Mouse (Mus musculus) stomach, postnatal 0 days (tissue): ENCODE data around the gene Ddx11. TPM values are rescaled to one million over a fixed set of nuclear protein-coding genes. Genes with fewer than 3 reads are reported as not detected.

Experiments used
- ATAC-seq: fragments of 200-750 bp; cut with Nextera tagmentation; 2 replicates; pipeline ENCODE4 v1.8.0; 2017; ENCODE audit not compliant: low FRiP score, low TSS enrichment
- DNase-seq: peaks from one replicate; pipeline ENCODE4 v3.0.0-alpha.2; 2016; ENCODE audit warnings: low spot score
- H3K27ac ChIP-seq: fragments of 300-500 bp; sonication (generic); replicated peaks from 2 replicates; pipeline ENCODE4 v1.5.1; 2014; ENCODE audit warnings: mild to moderate bottlenecking, control low read depth
- H3K27me3 ChIP-seq: fragments of 300-500 bp; sonication (generic); 2 replicates; pipeline ENCODE4 v1.6.1; 2014; ENCODE audit warnings: low read length; ENCODE audit not compliant: control insufficient read depth, insufficient read depth
- H3K36me3 ChIP-seq: fragments of 300-500 bp; sonication (generic); 2 replicates; pipeline ENCODE4 v1.6.1; 2014; ENCODE audit warnings: low read length, mixed read lengths; ENCODE audit not compliant: control insufficient read depth, insufficient read depth
- H3K4me1 ChIP-seq: fragments of 300-500 bp; sonication (generic); replicated peaks from 2 replicates; pipeline ENCODE4 v1.6.1; 2014; ENCODE audit warnings: antibody characterized with exemption; ENCODE audit not compliant: control insufficient read depth, insufficient read depth
- H3K4me2 ChIP-seq: fragments of 300-500 bp; sonication (generic); replicated peaks from 2 replicates; pipeline ENCODE4 v1.6.1; 2014; ENCODE audit warnings: low read depth, mild to moderate bottlenecking, control low read depth, moderate library complexity
- H3K4me3 ChIP-seq: fragments of 300-500 bp; sonication (generic); 2 replicates; pipeline ENCODE4 v1.5.1; 2014; ENCODE audit warnings: low read depth, low read length, control low read depth
- H3K9ac ChIP-seq: fragments of 300-500 bp; sonication (generic); 2 replicates; pipeline ENCODE4 v1.6.1; 2014; ENCODE audit warnings: mild to moderate bottlenecking, low read length, control low read depth, mixed read lengths
- H3K9me3 ChIP-seq: fragments of 300-500 bp; sonication (generic); 2 replicates; pipeline ENCODE4 v1.6.1; 2016; ENCODE audit warnings: low read length; ENCODE audit not compliant: control insufficient read depth
- CTCF ChIP-seq: IDR thresholded peaks from 2 replicates; pipeline ENCODE4 v1.5.1; 2016; ENCODE audit warnings: antibody characterized with exemption, low read depth, mild to moderate bottlenecking, moderate library complexity
- EP300 ChIP-seq: optimal IDR thresholded peaks from 2 replicates; pipeline ENCODE3; 2016; ENCODE audit warnings: antibody characterized with exemption
- WGBS: fragments of 180-500 bp; shearing (Covaris S2); extraction: QIAGEN DNeasy Blood & Tissue Kit; methylation state at CpG from one replicate; pipeline ENCODE4 v1.1.7; 2014; 5-methylcytosine and 5-hydroxymethylcytosine counted together
- polyA plus RNA-seq: library from polyadenylated mRNA; unstranded; fragments of >200 nt; fragmentation: Nextera tagmentation; extraction: Ambion mirVana; gene quantifications from 2 replicates; pipeline ENCODE4 v1.2.1, GENCODE M21; 2015

Gene Ddx11
- polyA plus RNA-seq, 1 experiment from 2014 or later = 2.9 TPM

DNA sequence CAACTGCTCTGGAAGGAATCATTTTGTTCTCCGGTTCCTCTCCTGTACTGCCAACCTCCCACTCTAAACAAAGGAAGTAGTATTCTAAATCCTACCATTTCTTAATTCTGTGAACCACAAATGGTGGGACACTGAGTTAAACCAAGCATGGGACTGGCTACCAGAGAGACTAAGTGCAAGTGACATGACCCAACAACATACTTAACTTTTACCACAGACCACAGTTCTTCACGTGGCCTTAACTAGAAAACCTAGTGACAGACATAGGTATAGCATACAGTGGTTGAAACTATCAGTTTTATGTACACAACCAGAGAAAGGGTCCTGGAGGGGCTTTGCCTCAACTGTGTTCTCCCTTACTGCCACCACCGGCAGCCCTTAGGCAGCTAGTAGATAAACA lies 30.7 kb upstream of the Ddx11 start:
- no peak for ATAC-seq
- no peak for TF ChIP-seq CTCF
- TF ChIP-seq EP300 = no peak
- Histone ChIP-seq H3K27me3 (no peaks in the 10 kb centered on the region), H3K4me2 (no peak overlapping the region), H3K4me3 (no peak overlapping the region), H3K36me3 (0 out of 2 replicates have a peak, but pooled peaks cover 3% of the 10 kb centered on the region), H3K9me3 (no peaks in the 10 kb centered on the region), H3K9ac (no peak overlapping the region), H3K4me1 (no peaks in the 10 kb centered on the region), H3K27ac (peak overlapping the region; percentile 30; the same call in 1 of the 2 replicates)
- no peak for DNase-seq
- 58% methylated on average over 3 of the region's 3 CpGs for WGBS

DNA sequence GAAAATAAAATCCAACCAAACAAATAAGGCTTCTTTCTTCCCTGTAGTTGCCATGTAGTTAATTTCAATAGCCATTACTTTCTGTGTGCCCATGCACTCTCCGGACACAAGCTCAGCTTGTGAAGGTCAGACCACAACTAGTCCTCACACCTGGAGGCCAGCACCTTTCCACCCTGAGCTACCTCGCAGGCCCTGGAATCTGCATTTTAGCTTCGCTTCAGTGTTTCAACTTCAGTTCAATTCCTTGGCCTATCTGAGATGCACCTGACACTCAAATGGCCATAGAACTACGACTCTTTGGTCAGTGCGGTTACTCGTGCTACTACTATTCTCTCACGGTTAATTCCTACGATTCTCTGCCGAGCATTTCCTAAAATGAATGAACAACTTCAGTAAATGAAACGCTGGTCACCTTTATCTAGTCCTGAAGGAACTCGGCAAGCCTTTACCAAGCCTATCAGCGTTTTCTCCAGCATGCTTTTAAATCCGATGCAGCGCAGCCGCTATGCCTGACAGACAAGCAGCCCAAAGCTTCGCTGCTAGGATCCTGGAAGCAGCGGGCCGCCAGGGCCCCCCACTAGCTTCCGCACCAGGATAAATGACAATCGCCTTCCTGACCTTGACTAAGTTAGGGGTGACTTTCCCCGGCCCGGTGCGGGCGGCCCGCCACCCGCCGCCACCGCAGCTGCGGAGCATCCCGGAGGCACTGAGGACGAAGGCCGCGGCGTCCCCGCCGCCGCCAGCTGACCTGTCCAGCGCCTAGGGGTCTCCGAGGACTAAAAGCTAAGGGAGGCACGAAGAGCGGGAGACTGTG lies 22.5 kb upstream of the Ddx11 start:
- Histone ChIP-seq H3K27ac (peak overlapping the region; percentile 95), H3K36me3 (no peaks in the 10 kb centered on the region), H3K9ac (peak overlapping the region; percentile 95), H3K4me3 (peak overlapping the region; percentile 94), H3K4me2 (peak overlapping the region; percentile 83), H3K9me3 (no peaks in the 10 kb centered on the region), H3K4me1 (0 out of 2 replicates have a peak, but pooled peaks cover 3% of the 10 kb centered on the region), H3K27me3 (no peaks in the 10 kb centered on the region)
- DNase-seq (no peak), ATAC-seq (no peak)
- TF ChIP-seq CTCF (no peak), EP300 (no peak)
- under 1% methylated on average over 40 of the region's 41 CpGs for WGBS

DNA sequence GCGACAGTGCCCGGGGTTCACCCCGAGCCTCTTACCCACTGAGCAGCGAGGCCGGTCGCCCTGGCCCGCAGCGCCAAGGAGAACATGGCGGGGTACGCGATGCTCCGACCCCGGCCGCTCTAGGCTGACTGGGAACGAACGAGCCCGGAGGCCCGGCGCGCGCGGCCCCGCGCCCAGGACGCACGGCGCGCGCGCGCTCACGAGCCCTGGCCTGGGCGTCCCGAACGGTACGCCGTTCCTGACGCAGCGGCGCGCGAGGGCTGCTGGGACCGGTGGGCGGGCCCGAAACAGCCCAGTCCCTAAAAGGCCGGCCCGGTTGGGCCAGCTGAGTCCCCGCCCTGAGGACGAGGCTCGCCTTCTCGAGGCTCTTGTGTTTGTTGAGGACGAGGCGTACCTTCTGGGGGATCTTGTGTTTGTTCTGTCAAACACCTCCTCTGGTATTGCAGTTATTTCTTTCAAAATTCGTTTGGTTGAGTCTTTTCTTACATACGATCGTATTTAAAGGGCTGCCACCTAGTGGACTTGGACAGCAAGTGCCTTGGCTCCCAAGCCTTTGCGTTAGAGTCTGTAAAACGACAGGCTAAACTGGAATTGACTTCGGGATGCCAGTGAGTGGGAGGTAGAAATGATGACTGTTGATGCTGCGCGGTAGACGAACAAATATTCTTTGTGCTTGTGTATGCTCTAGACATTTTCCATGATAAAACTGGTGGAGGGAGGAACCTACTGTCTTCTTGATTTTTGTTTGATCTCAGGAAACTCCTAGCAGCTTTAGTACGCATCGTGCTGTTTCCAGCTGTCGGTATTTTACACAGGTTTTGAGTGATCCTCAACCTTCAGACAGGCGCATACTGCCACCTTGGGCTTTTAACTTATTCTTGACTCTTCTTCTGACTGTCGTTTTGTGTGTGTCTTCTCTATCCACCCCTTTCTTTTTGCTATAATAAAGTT lies 21.7 kb upstream of the Ddx11 start, which contains the start of gene Ndufv2:
Gene Ndufv2, minus strand, starts transcription at position 180 of the 951 bp plus-strand sequence.
- Histone ChIP-seq H3K36me3 (no peaks in the 10 kb centered on the region), H3K4me3 (peak within 1 kb of the TSS; percentile 94), H3K4me1 (0 out of 2 replicates have a peak, but pooled peaks cover 3% of the 10 kb centered on the region), H3K9me3 (no peaks in the 10 kb centered on the region), H3K9ac (peak within 1 kb of the TSS; percentile 95), H3K27me3 (no peaks in the 10 kb centered on the region), H3K27ac (peak within 1 kb of the TSS; percentile 95), H3K4me2 (peak within 1 kb of the TSS; percentile 83)
- DNase-seq = peak; percentile 97
- ATAC-seq = peak; percentile 99
- under 1% methylated on average over 61 of the region's 67 CpGs for WGBS
- peak; percentile 86 for TF ChIP-seq CTCF
- no peak for TF ChIP-seq EP300

DNA sequence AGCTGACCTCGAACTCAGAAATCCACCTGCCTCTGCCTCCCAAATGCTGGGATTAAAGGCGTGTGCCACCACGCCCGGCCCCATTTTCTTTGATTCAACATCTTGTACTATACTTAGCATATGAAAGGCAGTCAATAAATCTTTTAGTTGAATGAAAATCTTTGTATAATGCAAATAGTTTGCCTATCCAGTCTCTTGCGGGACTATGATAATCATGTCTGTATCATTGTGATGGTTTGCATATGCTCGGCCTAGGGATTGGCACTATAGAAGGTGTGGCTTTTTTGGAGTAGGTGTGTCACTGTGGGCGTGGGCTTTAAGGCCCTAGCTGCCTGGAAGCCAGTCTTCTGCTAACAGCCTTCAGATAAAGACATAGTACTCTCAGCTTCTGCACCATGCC lies 19.2 kb upstream of the Ddx11 start:
- ATAC-seq = no peak
- 0 out of 2 replicates have a peak, but pooled peaks cover 3% of the 10 kb centered on the region for H3K4me1 ChIP-seq
- no peaks in the 10 kb centered on the region for H3K9me3 ChIP-seq
- H3K4me2 ChIP-seq = no peak overlapping the region
- H3K9ac ChIP-seq = no peak overlapping the region
- no peaks in the 10 kb centered on the region for H3K36me3 ChIP-seq
- no peak for DNase-seq
- H3K4me3 ChIP-seq = no peak overlapping the region
- no peak for TF ChIP-seq CTCF
- TF ChIP-seq EP300 = no peak
- 78% methylated on average over 7 of the region's 7 CpGs for WGBS
- H3K27ac ChIP-seq = no peak overlapping the region
- H3K27me3 ChIP-seq = no peaks in the 10 kb centered on the region

DNA sequence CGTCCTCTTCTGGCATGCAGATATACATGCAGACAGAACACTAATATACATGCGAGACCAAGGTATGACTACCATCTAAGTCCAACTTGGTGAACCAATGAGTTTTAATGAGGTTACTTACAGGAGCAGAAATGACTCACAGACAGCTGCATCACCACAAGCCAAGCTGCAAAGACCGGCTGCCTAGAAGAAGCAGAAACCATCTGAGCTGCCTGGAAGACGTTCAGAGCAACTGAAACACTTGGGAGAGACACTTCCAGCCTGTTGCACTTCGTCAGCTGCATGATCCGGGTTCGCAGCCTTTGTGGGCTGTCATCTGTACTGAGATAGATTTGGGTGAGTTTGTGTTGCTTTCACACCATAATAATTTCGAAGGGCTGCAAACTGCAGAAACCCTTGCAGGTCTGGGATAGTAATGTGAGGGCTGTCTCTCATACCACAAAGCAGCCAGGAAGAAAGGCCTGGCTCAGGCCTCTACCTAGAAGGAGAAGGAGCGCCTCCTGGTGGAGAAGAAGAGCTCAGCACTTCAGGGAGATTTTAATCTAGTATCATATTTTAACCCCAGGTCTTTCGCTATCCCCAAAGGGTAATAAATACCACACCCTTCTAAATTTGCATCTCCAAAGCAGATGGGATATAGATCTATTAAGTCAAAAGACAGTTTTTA lies 16.6 kb upstream of the Ddx11 start:
- H3K9ac ChIP-seq = no peak overlapping the region
- 41% methylated on average over 10 of the region's 10 CpGs for WGBS
- TF ChIP-seq CTCF = peak; percentile 89
- no peak for TF ChIP-seq EP300

More for the DNA sequence above, 16.6 kb upstream of the Ddx11 start:
- no peak overlapping the region for H3K4me3 ChIP-seq
- peak; percentile 45 for DNase-seq
- no peak for ATAC-seq
- H3K27ac ChIP-seq = no peak overlapping the region
- H3K4me2 ChIP-seq = no peak overlapping the region
- no peaks in the 10 kb centered on the region for H3K27me3 ChIP-seq
- H3K4me1 ChIP-seq = no peaks in the 10 kb centered on the region
- H3K9me3 ChIP-seq = no peaks in the 10 kb centered on the region
- H3K36me3 ChIP-seq = no peaks in the 10 kb centered on the region
